Mouse (Mus musculus) embryonic facial prominence, embryonic 11.5 days (tissue): ENCODE results near the gene Eno2. TPM values are rescaled to one million over a fixed set of nuclear protein-coding genes. Genes with fewer than 3 reads are reported as not detected.

Source experiments
- ATAC-seq: fragments of 200-750 bp; cut with Nextera tagmentation; replicated peaks from 2 replicates; pipeline ENCODE4 v1.8.0; 2017; ENCODE audit warnings: low read depth; ENCODE audit not compliant: insufficient number of reproducible peaks, low FRiP score, low TSS enrichment
- DNase-seq: peaks from one replicate; pipeline ENCODE4 v3.0.0-alpha.2; 2015; ENCODE audit warnings: low spot score
- H3K27ac ChIP-seq: fragments of 300-500 bp; sonication (generic); replicated peaks from 2 replicates; pipeline ENCODE4 v1.5.1; 2014; ENCODE audit warnings: mild to moderate bottlenecking, low read depth, low read length, control low read depth
- H3K27me3 ChIP-seq: fragments of 300-500 bp; sonication (generic); 2 replicates; pipeline ENCODE4 v1.6.1; 2014; ENCODE audit warnings: mild to moderate bottlenecking, low read length, moderate library complexity, mixed read lengths; ENCODE audit not compliant: control insufficient read depth, insufficient read depth
- H3K36me3 ChIP-seq: fragments of 300-500 bp; sonication (generic); replicated peaks from 2 replicates; pipeline ENCODE4 v1.6.1; 2014; ENCODE audit warnings: low read depth, mild to moderate bottlenecking, low read length, moderate library complexity, mixed read lengths; ENCODE audit not compliant: control insufficient read depth, insufficient read depth
- H3K4me1 ChIP-seq: fragments of 300-500 bp; sonication (generic); 2 replicates; pipeline ENCODE4 v1.6.1; 2014; ENCODE audit warnings: low read length, mixed read lengths; ENCODE audit not compliant: control insufficient read depth, insufficient read depth
- H3K4me2 ChIP-seq: fragments of 300-500 bp; sonication (generic); 2 replicates; pipeline ENCODE4 v1.6.1; 2014; ENCODE audit warnings: low read depth, mild to moderate bottlenecking, control low read depth, low read length, moderate library complexity
- H3K4me3 ChIP-seq: fragments of 300-500 bp; sonication (generic); 2 replicates; pipeline ENCODE4 v1.5.1; 2014; ENCODE audit warnings: low read depth, low read length, control low read depth
- H3K9ac ChIP-seq: fragments of 300-500 bp; sonication (generic); replicated peaks from 2 replicates; pipeline ENCODE4 v1.6.1; 2014; ENCODE audit warnings: mild to moderate bottlenecking, control low read depth, low read length
- H3K9me3 ChIP-seq: fragments of 300-500 bp; sonication (generic); replicated peaks from 2 replicates; pipeline ENCODE4 v1.6.1; 2016; ENCODE audit warnings: mild to moderate bottlenecking, low read length, inconsistent platforms, mixed read lengths; ENCODE audit not compliant: control insufficient read depth
- WGBS: fragments of 180-500 bp; shearing (Covaris S2); extraction: QIAGEN DNeasy Blood & Tissue Kit; methylation state at CpG from one replicate; pipeline ENCODE4 v1.1.7; 2014; 5-methylcytosine and 5-hydroxymethylcytosine counted together
- polyA plus RNA-seq: library from polyadenylated mRNA; unstranded; fragments of >200 nt; fragmentation: Nextera tagmentation; extraction: Ambion mirVana; gene quantifications from 2 replicates; pipeline ENCODE4 v1.2.1, GENCODE M21; 2014

The Eno2 gene
- polyA plus RNA-seq, 1 experiment from 2014 or later = 4.3 TPM

- H3K27ac ChIP-seq = no peak overlapping the region
- H3K9me3 ChIP-seq = no peaks in the 10 kb centered on the region
- no peaks in the 10 kb centered on the region for H3K36me3 ChIP-seq
- H3K4me3 ChIP-seq = no peak overlapping the region
- no peak overlapping the region for H3K4me2 ChIP-seq
- no peak overlapping the region for H3K9ac ChIP-seq
- H3K4me1 ChIP-seq = 0 out of 2 replicates have a peak, but pooled peaks cover 4% of the 10 kb centered on the region
- 65% methylated on average over 8 of the region's 8 CpGs for WGBS
- ATAC-seq (no peak), DNase-seq (no peak)
- H3K27me3 ChIP-seq = no peaks in the 10 kb centered on the region
These were observed 17.4 kb upstream of the Eno2 start for GRCm38 (mm10) chr6:124786756-124787420.

- DNase-seq (peak; percentile 85), ATAC-seq (0 out of 2 replicates have a peak, but pooled peaks have one; percentile 15)
- Histone ChIP-seq H3K9me3 (no peaks in the 10 kb centered on the region), H3K4me3 (no peak overlapping the region), H3K36me3 (no peaks in the 10 kb centered on the region), H3K4me1 (peaks cover 4% of the 10 kb centered on the region; the same call in 1 of the 2 replicates), H3K27me3 (peaks cover 2% of the 10 kb centered on the region), H3K27ac (no peak overlapping the region; the same call in 1 of the 2 replicates), H3K4me2 (peak overlapping the region; percentile 13; the same call in 1 of the 2 replicates), H3K9ac (no peak overlapping the region; the same call in 1 of the 2 replicates)
- WGBS = 12% methylated on average over 6 of the region's 6 CpGs
These were observed 13.0 kb upstream of the Eno2 start for GRCm38 (mm10) chr6:124782436-124782835.

GRCm38 (mm10) chr6:124780917-124781316, 11.4 kb upstream of the Eno2 start:
- Histone ChIP-seq H3K9ac (no peak overlapping the region), H3K9me3 (no peaks in the 10 kb centered on the region), H3K4me3 (no peak overlapping the region), H3K4me1 (peaks cover 4% of the 10 kb centered on the region; the same call in 1 of the 2 replicates), H3K27me3 (peaks cover 2% of the 10 kb centered on the region), H3K27ac (no peak overlapping the region), H3K36me3 (no peaks in the 10 kb centered on the region), H3K4me2 (no peak overlapping the region)
- no peak for ATAC-seq
- 90% methylated on average over 7 of the region's 7 CpGs for WGBS
- no peak for DNase-seq

GRCm38 (mm10) chr6:124779984-124780416, 10.5 kb upstream of the Eno2 start:
- WGBS = 6% methylated on average over 10 of the region's 10 CpGs
- Histone ChIP-seq H3K4me2 (peak overlapping the region; percentile 47), H3K4me3 (peak overlapping the region; percentile 22), H3K9me3 (no peaks in the 10 kb centered on the region), H3K27ac (no peak overlapping the region), H3K36me3 (no peaks in the 10 kb centered on the region), H3K9ac (peak overlapping the region; percentile 29; the same call in 1 of the 2 replicates), H3K4me1 (peaks cover 4% of the 10 kb centered on the region; the same call in 1 of the 2 replicates), H3K27me3 (peaks cover 2% of the 10 kb centered on the region)
- DNase-seq (no peak), ATAC-seq (no peak)

- H3K9me3 ChIP-seq = no peaks in the 10 kb centered on the region
- 2% methylated on average over 23 of the region's 23 CpGs for WGBS
- peak within 1 kb of the TSS; percentile 29; the same call in 1 of the 2 replicates for H3K9ac ChIP-seq
- ATAC-seq = no peak; the same call in 1 of the 2 replicates
- H3K36me3 ChIP-seq = no peaks in the 10 kb centered on the region
- peak; percentile 82 for DNase-seq
- peak within 1 kb of the TSS; percentile 47 for H3K4me2 ChIP-seq
- H3K4me3 ChIP-seq = peak within 1 kb of the TSS; percentile 22
- peaks cover 4% of the 10 kb centered on the region; the same call in 1 of the 2 replicates for H3K4me1 ChIP-seq
- H3K27me3 ChIP-seq = peaks cover 2% of the 10 kb centered on the region
- no peak within 1 kb of the TSS for H3K27ac ChIP-seq
These were observed 9.9 kb upstream of the Eno2 start, which contains the start of gene Lrrc23 for GRCm38 (mm10) chr6:124779222-124779983. TSS of gene Lrrc23 (minus strand) at chr6:124779727.

GRCm38 (mm10) chr6:124770511-124770910, 1.0 kb upstream of the Eno2 start:
- no peak for DNase-seq
- 84% methylated on average over 15 of the region's 15 CpGs for WGBS
- H3K27me3 ChIP-seq = peaks cover 3% of the 10 kb centered on the region; the same call in 1 of the 2 replicates

GRCm38 (mm10) chr6:124770013-124770412, 540 bp upstream of the Eno2 start:
- no peak for DNase-seq
- Histone ChIP-seq H3K27me3 (peaks cover 3% of the 10 kb centered on the region; the same call in 1 of the 2 replicates), H3K9ac (no peak overlapping the region; the same call in 1 of the 2 replicates), H3K27ac (no peak overlapping the region), H3K4me1 (peaks cover 4% of the 10 kb centered on the region), H3K4me3 (peak overlapping the region; percentile 44; the same call in 1 of the 2 replicates), H3K4me2 (peak overlapping the region; percentile 88), H3K36me3 (no peaks in the 10 kb centered on the region), H3K9me3 (no peaks in the 10 kb centered on the region)
- no peak for ATAC-seq
- WGBS = 63% methylated on average over 7 of the region's 7 CpGs

More at GRCm38 (mm10) chr6:124770511-124770910, 1.0 kb upstream of the Eno2 start:
- no peak overlapping the region for H3K4me3 ChIP-seq
- H3K9me3 ChIP-seq = no peaks in the 10 kb centered on the region
- H3K4me1 ChIP-seq = peaks cover 4% of the 10 kb centered on the region
- H3K27ac ChIP-seq = no peak overlapping the region
- H3K36me3 ChIP-seq = no peaks in the 10 kb centered on the region
- no peak overlapping the region for H3K4me2 ChIP-seq
- H3K9ac ChIP-seq = no peak overlapping the region
- ATAC-seq = no peak
